Mouse (Mus musculus): ENCODE measurements around the gene Kat6b.

Kat6b gene

GRCm38 (mm10) chr14:21559447-21559846 lies 78.2 kb downstream of the Kat6b start:
- no peak for DNase-seq (ENCODE audit: low read depth, low spot score)

GRCm38 (mm10) chr14:21560481-21561209 lies 79.4 kb downstream of the Kat6b start:
- DNase-seq (ENCODE audit: low read depth, low spot score) = peak; percentile 31

GRCm38 (mm10) chr14:21561396-21562065 lies 80.3 kb downstream of the Kat6b start:
- DNase-seq (ENCODE audit: low read depth, low spot score) = no peak

GRCm38 (mm10) chr14:21563584-21564118 lies 82.4 kb downstream of the Kat6b start:
- DNase-seq (ENCODE audit: low read depth, low spot score) = no peak

GRCm38 (mm10) chr14:21565541-21566353 lies 84.5 kb downstream of the Kat6b start:
- no peak for DNase-seq (ENCODE audit: low read depth, low spot score)

GRCm38 (mm10) chr14:21567293-21567984 lies 86.2 kb downstream of the Kat6b start:
- DNase-seq (ENCODE audit: low read depth, low spot score) = no peak

- no peak for DNase-seq (ENCODE audit: low read depth, low spot score)
Measured at GRCm38 (mm10) chr14:21568821-21569220, 87.6 kb downstream of the Kat6b start.

- no peak for DNase-seq (ENCODE audit: low read depth, low spot score)
Measured at GRCm38 (mm10) chr14:21574686-21575309, 93.6 kb downstream of the Kat6b start.

GRCm38 (mm10) chr14:21576867-21577266 lies 95.6 kb downstream of the Kat6b start:
- DNase-seq (ENCODE audit: low read depth, low spot score) = no peak

- DNase-seq (ENCODE audit: low read depth, low spot score) = no peak
Measured at GRCm38 (mm10) chr14:21581198-21581597, 100.0 kb downstream of the Kat6b start.

GRCm38 (mm10) chr14:21582301-21582700 lies 101.1 kb downstream of the Kat6b start:
- DNase-seq (ENCODE audit: low read depth, low spot score) = peak; percentile 72

GRCm38 (mm10) chr14:21583051-21583450 lies 101.8 kb downstream of the Kat6b start:
- DNase-seq (ENCODE audit: low read depth, low spot score) = no peak

GRCm38 (mm10) chr14:21583868-21584267 lies 102.6 kb downstream of the Kat6b start:
- DNase-seq (ENCODE audit: low read depth, low spot score) = no peak

GRCm38 (mm10) chr14:21584468-21585135 lies 103.4 kb downstream of the Kat6b start:
- DNase-seq (ENCODE audit: low read depth, low spot score) = peak; percentile 49

- DNase-seq (ENCODE audit: low read depth, low spot score) = no peak
Measured at GRCm38 (mm10) chr14:21585491-21586251, 104.4 kb downstream of the Kat6b start.

- DNase-seq (ENCODE audit: low read depth, low spot score) = no peak
Measured at GRCm38 (mm10) chr14:21586481-21587118, 105.4 kb downstream of the Kat6b start.

GRCm38 (mm10) chr14:21587931-21588330 lies 106.7 kb downstream of the Kat6b start:
- DNase-seq (ENCODE audit: low read depth, low spot score) = no peak

- DNase-seq (ENCODE audit: low read depth, low spot score) = no peak
Measured at GRCm38 (mm10) chr14:21589620-21590019, 108.4 kb downstream of the Kat6b start.

- no peak for DNase-seq (ENCODE audit: low read depth, low spot score)
Measured at GRCm38 (mm10) chr14:21590205-21590604, 109.0 kb downstream of the Kat6b start.

Data from A20 (cell line).